Mouse (Mus musculus): Measurements from ENCODE around the gene Cd6.

Gene Cd6

GRCm38 (mm10) chr19:10829436-10830175 is at the start of gene Cd6:
TSS of gene Cd6 (minus strand) at chr19:10830058.
- in situ Hi-C loops (cut with MboI, MseI): loop anchor here (5.0 kb wide), 1 partner anchor 92 kb away; the partner anchor contains the start of gene Cd5

GRCm38 (mm10) chr19:10878201-10878837 is 48.5 kb upstream of the Cd6 start:
- in situ Hi-C loops (cut with MboI, MseI): no loop called here

- in situ Hi-C loops (cut with MboI, MseI): no loop called here
These were observed 41.6 kb upstream of the Cd6 start for GRCm38 (mm10) chr19:10871328-10871961.

DNA sequence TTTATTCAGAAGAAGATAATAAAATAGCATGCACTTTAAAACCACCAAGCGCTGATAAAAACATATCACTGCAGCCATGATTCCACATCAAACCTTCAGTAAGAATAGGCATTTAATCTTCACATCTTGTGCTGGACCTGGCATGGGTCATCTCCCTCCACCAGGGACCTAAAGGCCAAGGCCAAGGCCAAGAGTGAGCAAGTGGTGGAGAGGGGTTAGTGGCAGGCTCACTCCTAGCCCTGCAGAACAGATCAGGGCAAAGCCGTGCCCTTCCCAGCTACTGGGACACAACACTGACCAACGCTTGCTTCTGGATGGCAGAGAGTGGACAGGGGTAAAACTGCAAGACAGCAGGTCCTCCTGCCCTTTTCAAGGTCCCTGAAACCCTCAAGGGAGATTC is 40.8 kb upstream of the Cd6 start:
- in situ Hi-C loops (cut with MboI, MseI): no loop called here

DNA sequence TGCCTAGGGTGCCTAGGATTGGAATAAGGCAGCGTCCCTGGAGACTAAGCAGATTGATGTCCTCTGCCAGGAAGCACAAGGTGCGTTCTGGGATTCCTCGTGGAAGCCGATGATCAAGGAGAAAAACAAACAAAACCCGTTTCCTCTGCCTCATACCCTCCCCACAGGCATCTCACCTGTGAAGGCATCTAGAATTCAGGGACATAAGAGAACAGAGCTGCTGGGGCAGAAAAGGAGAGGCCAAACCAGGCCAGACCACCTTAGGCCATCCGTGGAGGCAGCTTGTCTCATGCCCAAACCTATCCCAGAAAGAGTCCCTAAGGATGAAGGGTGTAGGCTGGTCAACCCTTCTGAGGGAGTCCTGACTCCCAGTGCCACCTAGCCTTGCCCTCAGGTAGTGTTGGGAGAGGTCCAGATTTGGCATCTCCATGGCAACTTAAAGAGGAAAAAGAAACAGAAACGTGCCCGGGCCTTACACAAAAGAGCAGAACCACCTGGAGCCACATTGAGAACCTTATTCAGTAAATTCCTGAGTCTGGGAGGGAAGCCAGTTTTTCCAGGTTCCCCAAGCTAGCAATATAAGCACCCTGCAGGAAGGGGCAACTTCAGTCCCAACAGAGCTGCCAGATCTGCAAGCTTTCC is 40.1 kb upstream of the Cd6 start, which contains the start of gene Tmem132a:
Gene Tmem132a (minus strand): TSS at position 55 of the 642 bp plus-strand sequence.
- in situ Hi-C loops (cut with MboI, MseI): no loop called here

GRCm38 (mm10) chr19:10869241-10869885 is 39.5 kb upstream of the Cd6 start:
- in situ Hi-C loops (cut with MboI, MseI): no loop called here

DNA sequence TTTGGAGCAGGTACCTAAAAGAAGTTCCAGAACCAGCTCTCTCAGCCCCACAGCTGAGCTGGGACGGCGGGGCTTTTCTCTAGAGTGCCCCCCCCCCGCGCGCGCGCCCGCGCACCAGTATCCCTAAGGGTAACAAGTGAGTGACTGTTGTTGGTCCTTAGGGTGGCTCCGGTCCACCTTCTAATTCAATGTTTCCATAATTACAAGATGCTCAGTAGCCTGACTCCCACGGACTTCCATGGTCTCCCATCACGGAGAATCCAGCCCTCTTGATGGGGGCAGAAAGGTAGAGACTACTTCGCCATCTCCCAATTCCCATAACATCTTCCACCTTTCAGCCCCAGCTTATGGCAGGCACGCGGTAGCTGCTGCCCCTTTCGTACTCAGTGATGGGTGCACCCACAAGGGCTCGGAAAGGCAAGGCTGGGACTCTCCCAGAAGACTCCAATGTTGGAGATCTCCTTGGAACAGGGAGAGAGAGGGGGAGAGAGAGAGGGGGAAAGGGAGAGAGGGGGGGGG is 38.8 kb upstream of the Cd6 start:
- in situ Hi-C loops (cut with MboI, MseI): no loop called here

GRCm38 (mm10) chr19:10867946-10868622 is 38.2 kb upstream of the Cd6 start:
- in situ Hi-C loops (cut with MboI, MseI): no loop called here

GRCm38 (mm10) chr19:10866351-10866750 is 36.5 kb upstream of the Cd6 start:
- in situ Hi-C loops (cut with MboI, MseI): no loop called here

DNA sequence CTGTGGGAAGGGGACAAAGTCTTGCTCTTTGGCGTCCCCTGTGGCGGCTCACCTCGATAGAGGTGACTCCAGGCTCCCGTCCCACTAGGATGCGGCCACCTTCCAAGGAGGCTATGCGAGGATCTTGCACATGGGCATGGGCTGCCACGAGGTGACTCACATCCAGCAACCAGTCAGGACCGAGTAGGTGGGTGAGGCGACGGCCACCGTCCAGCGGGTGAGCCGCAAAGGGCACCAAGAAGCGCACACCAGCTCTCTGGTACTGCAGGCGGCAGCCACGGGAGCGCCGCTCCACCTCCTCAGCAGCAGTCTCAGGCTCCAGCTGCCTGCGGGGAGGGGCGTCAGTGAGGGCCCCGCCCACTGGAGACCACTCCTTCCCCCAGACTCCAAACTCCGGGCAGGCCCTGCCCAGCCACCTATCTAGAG is 30.2 kb upstream of the Cd6 start:
- in situ Hi-C loops (cut with MboI, MseI): no loop called here

DNA sequence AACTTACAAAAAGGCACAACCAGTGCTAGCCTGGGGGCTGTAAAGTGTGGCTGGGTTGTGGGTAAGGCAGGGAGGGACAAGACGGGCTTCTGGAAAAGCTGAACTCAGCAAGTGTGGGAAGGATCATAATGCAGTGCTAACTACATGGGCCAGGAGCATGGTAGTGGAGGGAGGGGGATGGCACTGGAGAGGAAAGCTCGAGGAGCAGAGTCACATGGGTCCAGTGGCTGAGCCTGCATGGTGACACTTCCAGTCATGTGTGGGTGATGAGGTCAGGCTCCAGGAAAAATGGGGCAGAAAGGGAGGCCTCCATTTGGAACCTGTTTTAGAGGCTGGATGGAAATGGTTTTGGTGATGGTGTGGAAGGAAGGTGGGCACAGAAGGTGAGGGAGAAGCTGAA is 26.7 kb upstream of the Cd6 start:
- in situ Hi-C loops (cut with MboI, MseI): no loop called here

GRCm38 (mm10) chr19:10855422-10855821 is 25.6 kb upstream of the Cd6 start:
- in situ Hi-C loops (cut with MboI, MseI): no loop called here

DNA sequence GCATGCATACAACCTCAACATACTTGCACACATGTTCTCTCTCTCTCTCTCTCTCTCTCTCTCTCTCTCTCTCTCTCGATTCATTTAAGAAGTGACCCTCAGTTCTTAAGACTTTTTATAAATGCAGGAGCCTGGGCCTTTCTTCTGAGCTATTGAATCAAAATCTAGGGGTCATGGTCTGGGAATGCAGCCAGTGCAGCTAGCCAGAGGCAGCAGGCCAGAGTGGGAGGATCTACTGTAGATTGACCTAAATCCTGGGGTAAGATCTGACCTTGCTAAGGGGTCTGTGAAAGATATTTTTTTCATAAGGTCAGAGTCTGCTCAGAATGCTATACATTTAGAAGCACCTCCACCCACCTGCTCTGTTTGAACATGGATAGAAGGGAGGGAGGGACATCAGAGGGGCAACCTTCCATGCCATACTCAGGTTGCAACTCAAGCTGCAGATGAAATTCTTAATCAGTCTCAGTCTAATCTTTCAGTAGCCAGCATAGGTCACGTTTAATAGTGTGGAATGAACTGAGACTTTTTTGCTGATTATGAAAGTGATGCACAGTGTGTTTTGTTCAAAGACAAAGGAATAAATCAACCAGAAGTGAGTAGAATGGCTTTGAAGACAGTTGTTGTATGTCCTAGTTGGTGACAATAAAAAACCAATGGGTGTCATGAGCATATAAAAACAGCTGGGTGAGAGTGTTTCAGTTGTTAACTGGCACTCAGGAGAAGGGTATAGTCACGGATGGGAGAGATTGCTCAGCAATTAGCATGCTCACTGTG is 17.6 kb upstream of the Cd6 start:
- in situ Hi-C loops (cut with MboI, MseI): no loop called here

DNA sequence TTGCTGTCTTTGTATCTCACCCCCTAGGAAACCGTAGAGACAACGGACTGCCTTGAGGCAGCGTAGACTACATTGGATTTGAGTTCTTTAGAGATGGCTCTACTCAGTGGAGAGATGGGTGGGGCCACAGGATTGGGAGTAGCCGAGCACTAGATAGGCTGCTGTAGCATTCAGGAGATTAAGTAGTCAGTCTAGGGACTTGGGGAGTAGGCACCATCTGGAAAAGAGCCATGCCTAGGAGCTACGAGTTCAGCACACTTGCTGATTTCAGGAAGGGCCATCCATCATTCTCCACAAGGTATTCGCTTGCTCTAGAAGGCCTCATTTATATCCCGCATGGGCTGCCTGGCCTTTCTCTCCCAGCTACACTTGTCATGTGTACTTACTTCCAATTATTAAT is 16.3 kb upstream of the Cd6 start:
- in situ Hi-C loops (cut with MboI, MseI): no loop called here

DNA sequence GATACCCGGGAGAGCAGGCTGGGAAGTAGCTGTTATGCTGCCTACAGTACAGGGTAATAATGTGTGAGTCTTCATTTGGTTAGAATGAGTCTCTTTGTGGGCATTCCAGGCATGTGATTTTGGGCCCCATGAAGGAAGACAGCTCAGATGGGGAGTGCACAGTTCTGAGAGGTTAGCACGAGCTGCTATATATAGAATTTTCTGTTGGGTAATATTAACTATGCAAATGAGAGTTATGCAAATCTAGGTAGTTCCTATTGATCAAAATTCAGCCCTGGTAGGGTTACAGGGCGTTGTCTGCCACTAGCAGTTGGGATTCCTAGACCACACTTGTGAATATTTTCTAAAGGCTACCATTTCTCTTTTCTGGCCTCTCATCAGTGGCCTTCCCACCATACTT is 15.6 kb upstream of the Cd6 start:
- in situ Hi-C loops (cut with MboI, MseI): no loop called here

DNA sequence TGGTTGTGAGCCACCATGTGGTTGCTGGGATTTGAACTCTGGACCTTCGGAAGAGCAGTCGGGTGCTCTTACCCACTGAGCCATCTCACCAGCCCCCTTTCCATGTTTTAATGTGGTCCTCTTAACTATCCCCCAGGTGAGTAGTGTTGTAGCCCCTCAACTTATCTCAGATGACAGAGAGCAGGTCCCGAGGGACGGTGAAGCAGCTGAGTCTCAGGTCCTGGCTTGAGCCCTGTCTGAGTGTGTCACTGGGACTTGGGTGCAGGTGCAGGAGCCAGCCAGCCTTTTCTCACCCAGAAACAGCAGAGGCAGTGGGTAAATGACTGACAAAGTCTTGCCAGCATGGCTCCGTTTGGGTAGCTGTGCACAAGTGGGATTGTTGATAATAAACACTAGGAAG is 14.3 kb upstream of the Cd6 start:
- in situ Hi-C loops (cut with MboI, MseI): no loop called here

GRCm38 (mm10) chr19:10842914-10843313 is 13.1 kb upstream of the Cd6 start:
- in situ Hi-C loops (cut with MboI, MseI): no loop called here

DNA sequence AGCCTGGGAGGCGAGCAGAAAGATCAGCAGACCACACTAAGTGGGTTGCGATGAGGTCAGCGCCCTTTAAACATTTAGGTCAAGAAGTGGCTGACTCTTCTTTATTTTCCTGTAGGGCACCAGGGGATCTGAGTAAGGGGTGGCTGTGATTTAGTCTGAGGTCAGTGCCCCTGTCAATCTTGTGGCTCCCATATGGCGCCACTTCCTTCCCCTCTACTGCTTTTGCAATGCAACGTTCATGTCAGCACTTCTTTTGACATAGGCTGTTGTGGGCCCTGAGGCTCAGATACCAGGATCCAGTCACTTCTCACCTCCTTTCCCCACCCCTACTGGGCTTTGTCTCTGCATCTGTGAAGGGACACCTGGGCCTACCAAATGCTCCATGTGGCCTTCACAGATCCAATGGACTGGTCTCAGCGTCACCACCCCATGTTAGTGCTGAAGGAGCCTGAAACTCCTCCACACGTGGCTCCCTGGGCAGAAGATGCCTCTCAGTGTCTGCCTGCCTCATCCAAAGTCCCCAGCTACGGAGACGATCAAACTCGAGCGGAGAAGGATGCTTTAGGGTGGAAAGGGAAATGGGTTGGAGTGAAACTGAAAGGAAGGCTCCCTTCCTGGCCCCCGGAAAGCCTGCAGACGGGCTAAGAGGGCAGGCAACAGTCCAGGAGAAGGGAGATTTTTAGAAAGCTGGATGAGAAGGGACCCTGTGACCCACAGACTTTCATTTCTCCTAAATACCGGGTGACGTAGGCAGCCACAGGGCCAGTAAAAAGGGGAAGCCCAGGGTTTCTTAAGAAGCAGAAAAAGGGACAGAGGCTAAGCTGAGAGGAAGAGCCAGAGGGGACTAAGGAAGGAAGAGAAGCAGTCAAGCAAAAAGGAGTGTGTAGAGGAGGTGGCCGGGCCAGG is 12.1 kb upstream of the Cd6 start:
- in situ Hi-C loops (cut with MboI, MseI): no loop called here
